Mouse (Mus musculus) megakaryocyte, embryonic 14.5 days (primary cell): ENCODE measurements around the gene Lpin1.

Experiments
- FLI1 ChIP-seq: IDR thresholded peaks from 2 replicates; pipeline ENCODE4 v1.6.1; 2012; ENCODE audit warnings: low read length, inconsistent platforms, mixed read lengths
- GATA1 ChIP-seq: IDR thresholded peaks from 3 replicates; pipeline ENCODE4 v1.6.1; 2012; ENCODE audit warnings: mixed read lengths, low read length, inconsistent platforms, borderline replicate concordance

GRCm38 (mm10) chr12:16568090-16568489 is 42.7 kb downstream of the Lpin1 start:
- no peak for TF ChIP-seq GATA1
- no peak for TF ChIP-seq FLI1
